In the genomic region with DNA sequence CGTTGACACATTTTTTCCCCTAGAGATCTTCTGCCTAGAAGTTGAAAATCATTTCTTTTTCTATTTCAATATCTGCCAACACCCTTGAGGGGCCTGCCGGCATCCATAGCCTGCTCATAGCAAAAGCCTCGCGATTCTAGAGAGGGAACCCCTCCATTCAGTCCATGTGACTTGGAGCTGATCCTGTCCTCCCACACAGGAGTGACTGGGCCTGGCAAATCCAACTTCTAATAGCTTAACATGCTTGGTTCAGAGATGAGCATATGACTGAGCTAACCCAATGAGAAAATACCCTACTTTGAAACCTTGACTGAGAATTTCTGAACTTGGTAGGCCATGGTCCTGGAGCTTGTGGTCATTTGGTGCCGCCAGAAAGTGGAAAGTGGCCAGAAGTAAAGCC, we compare ENCODE assay signal across 13 mouse cellular contexts. TPM values are rescaled to one million over a fixed set of nuclear protein-coding genes. Genes with fewer than 3 reads are reported as not detected.
DNase-seq lines count a peak whose midpoint lies in the region; ATAC-seq and TF ChIP-seq lines count a peak whose summit lies in the region.
"Had no signal": no experiment of that assay in that cellular context is flagged by ENCODE, and none has a peak within 500 bp of the region (broad histone marks: within the 10 kb centered on the region; RNA-seq: fewer than 3 reads in every experiment).

No protein-coding gene starts in this region.

- no peak for TF ChIP-seq EP300 in MEL (IDR thresholded peaks at IDR 0.05; ENCODE audit: low read depth in 1 of 2, low read length in 2 of 2)

- no peaks in the 10 kb centered on the region for H3K4me1 ChIP-seq in intestine, embryonic 16.5 days (ENCODE audit: control insufficient read depth, insufficient read depth, low read length)
- H3K4me1 ChIP-seq in intestine, postnatal 0 days (replicated peaks; ENCODE audit: control insufficient read depth, insufficient read depth, low read length), result no peaks in the 10 kb centered on the region
- H3K4me1 ChIP-seq in MEL (ENCODE audit: control insufficient read depth in 1 of 2, insufficient read depth in 2 of 2, low read length in 2 of 2), result no peaks in the 10 kb centered on the region
- H3K4me1 ChIP-seq: hindbrain, embryonic 13.5 days; limb, embryonic 13.5 days; liver, embryonic 15.5 days had no signal

- TF ChIP-seq CTCF in intestine, postnatal 0 days (IDR thresholded peaks at IDR 0.05; ENCODE audit: low read depth), result no peak
- no peak for TF ChIP-seq CTCF in MEL (IDR thresholded peaks at IDR 0.05 in 2 of 3, conservative IDR thresholded peaks at IDR 0.05 in 1 of 3; ENCODE audit: control insufficient read depth in 1 of 3, insufficient read depth in 1 of 3, low read depth in 2 of 3, low read length in 3 of 3, poor library complexity in 1 of 3, severe bottlenecking in 1 of 3)

- H3K36me3 ChIP-seq in intestine, embryonic 16.5 days (ENCODE audit: control insufficient read depth, insufficient read depth, low read length), result no peaks in the 10 kb centered on the region
- no peaks in the 10 kb centered on the region for H3K36me3 ChIP-seq in intestine, postnatal 0 days (ENCODE audit: control insufficient read depth, insufficient read depth)
- H3K36me3 ChIP-seq in MEL (ENCODE audit: control insufficient read depth in 1 of 2, insufficient read depth in 2 of 2, low read length in 2 of 2) (no peaks in the 10 kb centered on the region), myocyte (ENCODE audit: control insufficient read depth, insufficient read depth) (no peaks in the 10 kb centered on the region)
- H3K36me3 ChIP-seq: embryonic facial prominence, embryonic 12.5 days; hindbrain, embryonic 13.5 days; limb, embryonic 13.5 days; liver, embryonic 15.5 days had no signal

- WGBS in intestine, embryonic 16.5 days, result 39% methylated on average over 5 of the region's 5 CpGs
- 51% methylated on average over 5 of the region's 5 CpGs for WGBS in intestine, postnatal 0 days

- no peaks in the 10 kb centered on the region for H3K9me3 ChIP-seq in intestine, embryonic 16.5 days (ENCODE audit: control insufficient read depth, low read length)
- no peaks in the 10 kb centered on the region for H3K9me3 ChIP-seq in intestine, postnatal 0 days (ENCODE audit: control insufficient read depth)
- H3K9me3 ChIP-seq in MEL (replicated peaks; ENCODE audit: insufficient read depth, low read length), result no peaks in the 10 kb centered on the region
- H3K9me3 ChIP-seq: embryonic facial prominence, embryonic 12.5 days; hindbrain, embryonic 13.5 days; limb, embryonic 13.5 days; liver, embryonic 15.5 days had no signal

- TF ChIP-seq RAD21 in MEL (IDR thresholded peaks at IDR 0.05; ENCODE audit: low read depth, low read length), result no peak

- H3K79me2 ChIP-seq in MEL (ENCODE audit: control insufficient read depth, insufficient read depth, low read length, poor library complexity), result no peaks in the 10 kb centered on the region
- no peaks in the 10 kb centered on the region for H3K79me2 ChIP-seq in myocyte (ENCODE audit: control insufficient read depth, insufficient read depth)

- ATAC-seq in intestine, embryonic 16.5 days, result 0 out of 2 replicates have a peak, but pooled peaks have one; percentile 44
- ATAC-seq in intestine, postnatal 0 days, result no peak

- H3K9ac ChIP-seq in intestine, embryonic 16.5 days (ENCODE audit: low read depth, low read length), result no peak overlapping the region
- H3K9ac ChIP-seq in intestine, postnatal 0 days (ENCODE audit: low read depth, low read length), result no peak overlapping the region
- no peak overlapping the region for H3K9ac ChIP-seq in MEL (ENCODE audit: control insufficient read depth, low read depth, low read length, poor library complexity, severe bottlenecking)
- H3K9ac ChIP-seq: liver, embryonic 15.5 days had no signal

- no peak overlapping the region for H3K27ac ChIP-seq in intestine, embryonic 16.5 days (ENCODE audit: low read length)
- H3K27ac ChIP-seq in intestine, postnatal 0 days (ENCODE audit: low read depth, low read length), result no peak overlapping the region
- no peak overlapping the region for H3K27ac ChIP-seq in MEL (ENCODE audit: control insufficient read depth, low read depth, low read length)
- H3K27ac ChIP-seq: embryonic facial prominence, embryonic 12.5 days; kidney, postnatal 0 days; limb, embryonic 13.5 days; liver, embryonic 15.5 days had no signal

- TF ChIP-seq POLR2A in MEL (IDR thresholded peaks at IDR 0.05; ENCODE audit: control insufficient read depth in 1 of 2, insufficient read depth in 1 of 2, low read depth in 1 of 2, low read length in 2 of 2, poor library complexity in 1 of 2) (no peak), myocyte (IDR thresholded peaks at IDR 0.05; ENCODE audit: insufficient read length, low read depth) (no peak)

- no peaks in the 10 kb centered on the region for H3K27me3 ChIP-seq in intestine, embryonic 16.5 days (replicated peaks; ENCODE audit: control insufficient read depth, insufficient read depth, low read length)
- no peaks in the 10 kb centered on the region for H3K27me3 ChIP-seq in intestine, postnatal 0 days (replicated peaks; ENCODE audit: control insufficient read depth, insufficient read depth, low read length)
- no peaks in the 10 kb centered on the region for H3K27me3 ChIP-seq in MEL (ENCODE audit: control insufficient read depth in 1 of 2, insufficient read depth in 2 of 2, low read length in 2 of 2)
- H3K27me3 ChIP-seq in myocyte (ENCODE audit: control insufficient read depth, insufficient read depth, insufficient read length), result peaks cover 10% of the 10 kb centered on the region
- H3K27me3 ChIP-seq: embryonic facial prominence, embryonic 12.5 days; hindbrain, embryonic 13.5 days; limb, embryonic 13.5 days; liver, embryonic 15.5 days had no signal

- peak; percentile 2 for DNase-seq in gastrocnemius, adult 18-20 months (ENCODE audit: low spot score)
- DNase-seq in gastrocnemius, postnatal 25 days, result no peak
- DNase-seq in MEL (ENCODE audit: low read depth, low spot score), result no peak
- no peak for DNase-seq in frontal cortex, postnatal 36 days (ENCODE audit: low spot score in 2 of 2)

- no peak overlapping the region for H3ac ChIP-seq in myocyte (ENCODE audit: control insufficient read depth, insufficient read length)

- no peak overlapping the region for H3K4me3 ChIP-seq in intestine, embryonic 16.5 days (ENCODE audit: low read length)
- no peak overlapping the region for H3K4me3 ChIP-seq in intestine, postnatal 0 days (ENCODE audit: low read depth, low read length)
- 0 out of 4 replicates have a peak overlapping the region, but pooled peaks of 1 of the 2 experiments have one; percentile 10 for H3K4me3 ChIP-seq in MEL (ENCODE audit: control insufficient read depth in 1 of 2, insufficient read depth in 1 of 2, low read depth in 2 of 2, low read length in 2 of 2)
- H3K4me3 ChIP-seq in myocyte, result no peak overlapping the region

- H3K4me2 ChIP-seq in intestine, embryonic 16.5 days (ENCODE audit: low read depth, low read length), result no peak overlapping the region
- H3K4me2 ChIP-seq in intestine, postnatal 0 days (replicated peaks; ENCODE audit: low read depth), result no peak overlapping the region
- peak overlapping the region; percentile 87 for H3K4me2 ChIP-seq in myocyte (ENCODE audit: low read depth)

TF ChIP-seq in MEL, 35 proteins besides CTCF, POLR2A, EP300 and RAD21:
- TF ChIP-seq USF2 (IDR thresholded peaks at IDR 0.05; ENCODE audit: borderline replicate concordance in 1 of 2, insufficient read depth in 1 of 2, low read depth in 1 of 2, low read length in 2 of 2), result no peak
- peak; percentile 5; the same call in 1 of the 2 replicates for TF ChIP-seq MAX (IDR thresholded peaks at IDR 0.05; ENCODE audit: low read length)

TF ChIP-seq in myocyte, 11 proteins besides CTCF, POLR2A, EP300 and RAD21:
- TF ChIP-seq CEBPB (IDR thresholded peaks at IDR 0.05; ENCODE audit: insufficient read depth, poor library complexity, severe bottlenecking), result no peak
- no peak for TF ChIP-seq TCF3 (IDR thresholded peaks at IDR 0.05; ENCODE audit: insufficient read length, low read depth)
- no peak for TF ChIP-seq SRF (IDR thresholded peaks at IDR 0.05; ENCODE audit: control insufficient read depth, insufficient read length, low read depth)
- no peak for TF ChIP-seq MYOG (IDR thresholded peaks at IDR 0.05; ENCODE audit: control insufficient read depth in 1 of 3, insufficient read depth in 1 of 3, insufficient read length in 2 of 3, low read depth in 2 of 3)
- TF ChIP-seq REST (IDR thresholded peaks at IDR 0.05; ENCODE audit: insufficient read depth, insufficient read length), result no peak
- no peak for TF ChIP-seq TCF12 (IDR thresholded peaks at IDR 0.05; ENCODE audit: insufficient read depth, poor library complexity, severe bottlenecking)
- no peak for TF ChIP-seq POLR2AphosphoS2 (IDR thresholded peaks at IDR 0.05; ENCODE audit: insufficient read length, low read depth)
- TF ChIP-seq MYOD1 (IDR thresholded peaks at IDR 0.05; ENCODE audit: control insufficient read depth in 1 of 3, insufficient read length in 2 of 3, low read depth in 2 of 3), result no peak
- no peak for TF ChIP-seq USF1 (IDR thresholded peaks at IDR 0.05; ENCODE audit: low read depth)
- TF ChIP-seq MAX (IDR thresholded peaks at IDR 0.05; ENCODE audit: low read depth), result no peak
- TF ChIP-seq E2F4 (IDR thresholded peaks at IDR 0.05; ENCODE audit: insufficient read depth), result no peak

RNA-seq across cellular contexts. Expression of gene Abcc12, which starts 5.6 kb away (rescaled TPM):
- not detected for total RNA-seq in gastrocnemius, adult 18-20 months (2021)
- under 1 TPM in 1 of 2 experiments, not detected in 1; 0.16 TPM for total RNA-seq in gastrocnemius, postnatal 25 days (2021)
- polyA plus RNA-seq in intestine, embryonic 16.5 days (2015; fragmentation: Nextera tagmentation; extraction: Ambion mirVana), result 0.06 and 0.09 TPM in 2 replicates
- 0.07 TPM in 1 of 2 replicates, not detected in the other for polyA plus RNA-seq in intestine, postnatal 0 days (2015; fragmentation: Nextera tagmentation; extraction: Ambion mirVana)
- total RNA-seq in MEL (2012; rRNA removed), result not detected in 2 replicates
- polyA plus RNA-seq in MEL (2012; ENCODE audit: insufficient read depth in 1 of 2, insufficient read length in 2 of 2, low read depth in 1 of 2, low replicate concordance in 2 of 2, missing spikeins in 1 of 2) (not detected), myocyte (2012; fragmentation: generic; extraction: Trizol) (not detected)
- polyA plus RNA-seq: heart, embryonic 11.5 days; liver, embryonic 15.5 days had no signal

RNA-seq across cellular contexts. Expression of gene Lonp2, which starts 37.8 kb away (rescaled TPM):
- total RNA-seq in gastrocnemius, adult 18-20 months (2021), result 10 to 100 TPM; 61.9 to 70.3 TPM
- total RNA-seq in gastrocnemius, postnatal 25 days (2021), result 10 to 100 TPM; 41.8 to 46.5 TPM
- polyA plus RNA-seq in intestine, embryonic 16.5 days (2015; fragmentation: Nextera tagmentation; extraction: Ambion mirVana), result 72.5 and 78.0 TPM in 2 replicates
- polyA plus RNA-seq in intestine, postnatal 0 days (2015; fragmentation: Nextera tagmentation; extraction: Ambion mirVana), result 53.5 and 56.7 TPM in 2 replicates
- total RNA-seq in MEL (2012; rRNA removed), result 26.6 and 27.2 TPM in 2 replicates
- polyA plus RNA-seq in MEL (2012; ENCODE audit: insufficient read depth in 1 of 2, insufficient read length in 2 of 2, low read depth in 1 of 2, low replicate concordance in 2 of 2, missing spikeins in 1 of 2) (10 to 100 TPM in 1 of 2 experiments, not detected in 1; 31.2 TPM), myocyte (2012; fragmentation: generic; extraction: Trizol) (31.4 TPM)
